Mouse (Mus musculus): ENCODE data around the gene Zzef1.

- TF ChIP-seq GATA1 (IDR thresholded peaks at IDR 0.05; ENCODE audit: borderline replicate concordance, low read length) (no peak), FLI1 (IDR thresholded peaks at IDR 0.05; ENCODE audit: low read length) (no peak)
Measured at GRCm38 (mm10) chr11:72847831-72848628, 52.0 kb downstream of the Zzef1 start.
